Mouse (Mus musculus) lung, embryonic 16.5 days (tissue): Measurements from ENCODE around the gene Itgal. TPM values are rescaled to one million over a fixed set of nuclear protein-coding genes. Genes with fewer than 3 reads are reported as not detected.
"Not testable (repeated sequence)": the region's sequence is repeated elsewhere in the genome, so short reads cannot be mapped to it uniquely, and the experiment has no call there.

Source experiments
- ATAC-seq: fragments of 200-750 bp; cut with Nextera tagmentation; 2 replicates; pipeline ENCODE4 v1.8.0; 2017; ENCODE audit warnings: low read depth, mild to moderate bottlenecking, moderate library complexity
- H3K27ac ChIP-seq: fragments of 300-500 bp; sonication (generic); 2 replicates; pipeline ENCODE4 v1.5.1; 2014; ENCODE audit warnings: mild to moderate bottlenecking, control low read depth, low read length
- H3K27me3 ChIP-seq: fragments of 300-500 bp; sonication (generic); 2 replicates; pipeline ENCODE4 v1.6.1; 2014; ENCODE audit warnings: low read depth, low read length, mixed read lengths; ENCODE audit not compliant: control insufficient read depth, insufficient read depth
- H3K36me3 ChIP-seq: fragments of 300-500 bp; sonication (generic); 2 replicates; pipeline ENCODE4 v1.6.1; 2014; ENCODE audit warnings: low read length; ENCODE audit not compliant: control insufficient read depth, insufficient read depth
- H3K4me1 ChIP-seq: fragments of 300-500 bp; sonication (generic); replicated peaks from 2 replicates; pipeline ENCODE4 v1.6.1; 2014; ENCODE audit warnings: low read length, mixed read lengths; ENCODE audit not compliant: control insufficient read depth, insufficient read depth
- H3K4me2 ChIP-seq: fragments of 300-500 bp; sonication (generic); 2 replicates; pipeline ENCODE4 v1.6.1; 2014; ENCODE audit warnings: low read depth, low read length, control low read depth
- H3K4me3 ChIP-seq: fragments of 300-500 bp; sonication (generic); 2 replicates; pipeline ENCODE4 v1.5.1; 2014; ENCODE audit warnings: mild to moderate bottlenecking, low read length, control low read depth
- H3K9ac ChIP-seq: fragments of 300-500 bp; sonication (generic); 2 replicates; pipeline ENCODE4 v1.6.1; 2014; ENCODE audit warnings: low read length, control low read depth
- H3K9me3 ChIP-seq: fragments of 300-500 bp; sonication (generic); 2 replicates; pipeline ENCODE4 v1.6.1; 2016; ENCODE audit warnings: low read length; ENCODE audit not compliant: control insufficient read depth
- WGBS: fragments of 180-500 bp; shearing (Covaris S2); extraction: QIAGEN DNeasy Blood & Tissue Kit; methylation state at CpG from one replicate; pipeline ENCODE4 v1.1.7; 2014; 5-methylcytosine and 5-hydroxymethylcytosine counted together
- polyA plus RNA-seq: library from polyadenylated mRNA; unstranded; fragments of >200 nt; fragmentation: Nextera tagmentation; extraction: Ambion mirVana; gene quantifications from 2 replicates; pipeline ENCODE4 v1.2.1, GENCODE M21; 2015

The Itgal gene
- polyA plus RNA-seq, 1 experiment from 2014 or later = 2.1 TPM

DNA sequence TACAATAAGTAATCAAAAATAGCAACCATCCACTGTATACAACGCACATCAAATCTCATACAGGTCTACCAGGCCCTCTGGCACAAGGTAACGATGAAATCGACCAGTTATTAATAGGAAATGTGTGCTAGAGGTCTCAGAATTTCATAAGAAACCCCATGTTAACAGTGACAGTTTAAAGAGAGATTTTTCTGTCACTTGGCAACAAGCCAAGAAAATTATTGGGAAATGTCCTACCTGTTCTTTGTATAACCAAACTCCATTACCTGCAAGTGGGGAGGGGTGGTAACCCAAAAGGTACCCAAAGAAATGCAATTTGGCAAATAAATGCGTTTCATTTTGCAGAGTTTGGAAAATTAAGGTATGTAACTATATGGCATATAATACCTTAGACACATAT, 62.4 kb downstream of the Itgal start:
- no peaks in the 10 kb centered on the region; the same call in 1 of the 2 replicates for H3K27me3 ChIP-seq
- no peak overlapping the region for H3K9ac ChIP-seq
- no peak for ATAC-seq
- no peaks in the 10 kb centered on the region for H3K36me3 ChIP-seq
- 57% methylated on average over 4 of the region's 4 CpGs for WGBS
- H3K27ac ChIP-seq = no peak overlapping the region
- H3K4me3 ChIP-seq = no peak overlapping the region
- no peak overlapping the region for H3K4me2 ChIP-seq
- peaks cover 1% of the 10 kb centered on the region for H3K9me3 ChIP-seq
- peaks cover 3% of the 10 kb centered on the region; the same call in 1 of the 2 replicates for H3K4me1 ChIP-seq

- no peak overlapping the region for H3K27ac ChIP-seq
- H3K4me2 ChIP-seq = no peak overlapping the region
- ATAC-seq = no peak
- 46% methylated on average over 4 of the region's 4 CpGs for WGBS
- no peaks in the 10 kb centered on the region for H3K9me3 ChIP-seq
- peaks cover 4% of the 10 kb centered on the region; the same call in 1 of the 2 replicates for H3K4me1 ChIP-seq
- no peak overlapping the region for H3K4me3 ChIP-seq
- no peaks in the 10 kb centered on the region for H3K36me3 ChIP-seq
- no peak overlapping the region for H3K9ac ChIP-seq
- H3K27me3 ChIP-seq = peaks cover 3% of the 10 kb centered on the region; the same call in 1 of the 2 replicates
Measured at GRCm38 (mm10) chr7:127360265-127360664, 64.2 kb downstream of the Itgal start.

DNA sequence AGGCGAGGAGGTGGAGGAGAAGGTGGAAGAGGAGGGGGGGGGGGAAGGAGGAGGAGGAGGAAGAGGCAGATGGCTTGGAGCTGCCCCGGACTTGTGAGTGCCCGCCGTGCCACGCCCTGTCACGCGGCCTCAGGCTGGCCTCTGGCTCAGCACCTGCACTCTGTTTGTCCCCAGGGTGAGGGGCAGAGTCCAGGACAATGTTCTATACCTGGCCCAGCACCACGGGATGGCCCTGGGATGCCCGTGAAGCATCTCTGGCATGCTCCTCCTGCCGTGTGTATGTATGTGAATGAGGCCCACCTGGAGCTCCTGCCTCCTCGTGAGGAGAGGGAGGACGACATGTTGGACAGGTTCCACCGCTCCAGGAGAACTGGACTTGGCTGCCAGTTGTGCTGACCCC, 65.4 kb downstream of the Itgal start:
- Histone ChIP-seq H3K27me3 (peaks cover 3% of the 10 kb centered on the region; the same call in 1 of the 2 replicates), H3K4me2 (no peak overlapping the region), H3K4me1 (peaks cover 4% of the 10 kb centered on the region; the same call in 1 of the 2 replicates), H3K9me3 (no peaks in the 10 kb centered on the region), H3K36me3 (no peaks in the 10 kb centered on the region), H3K4me3 (no peak overlapping the region), H3K9ac (no peak overlapping the region), H3K27ac (no peak overlapping the region)
- ATAC-seq = peak; percentile 26
- WGBS = 30% methylated on average over 13 of the region's 13 CpGs

DNA sequence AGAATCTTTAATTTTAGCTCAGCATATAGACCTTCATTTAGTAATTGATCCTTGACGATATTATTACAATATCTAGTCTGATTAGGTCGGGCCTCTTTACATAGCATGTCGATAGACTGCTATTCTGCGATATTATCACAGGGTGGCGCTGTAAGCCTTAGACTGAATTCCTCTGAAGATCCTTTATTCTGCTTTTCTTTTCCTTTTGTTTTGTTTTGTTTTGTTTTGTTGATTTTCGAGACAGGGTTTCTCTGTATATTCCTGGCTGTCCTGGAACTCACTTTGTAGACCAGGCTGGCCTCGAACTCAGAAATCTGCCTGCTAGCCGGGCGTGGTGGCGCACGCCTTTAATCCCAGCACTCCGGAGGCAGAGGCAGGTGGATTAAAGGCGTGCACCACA, 66.4 kb downstream of the Itgal start:
- H3K9me3 ChIP-seq, H3K27me3 ChIP-seq, H3K27ac ChIP-seq, H3K36me3 ChIP-seq, H3K4me1 ChIP-seq, ATAC-seq, H3K9ac ChIP-seq: not testable (repeated sequence)
- 21% methylated on average over 13 of the region's 13 CpGs for WGBS
- peak overlapping the region; percentile 5; the same call in 1 of the 2 replicates for H3K4me3 ChIP-seq
- H3K4me2 ChIP-seq = peak overlapping the region; percentile 20

GRCm38 (mm10) chr7:127363475-127363921, 67.4 kb downstream of the Itgal start:
- Histone ChIP-seq H3K9ac (peak overlapping the region; percentile 73), H3K36me3 (no peaks in the 10 kb centered on the region), H3K4me3 (peak overlapping the region; percentile 51), H3K4me1 (peaks cover 4% of the 10 kb centered on the region; the same call in 1 of the 2 replicates), H3K27ac (no peak overlapping the region), H3K9me3 (no peaks in the 10 kb centered on the region), H3K27me3 (peaks cover 3% of the 10 kb centered on the region; the same call in 1 of the 2 replicates), H3K4me2 (peak overlapping the region; percentile 83)
- ATAC-seq = peak; percentile 43; the same call in 1 of the 2 replicates
- 4% methylated on average over 24 of the region's 24 CpGs for WGBS

DNA sequence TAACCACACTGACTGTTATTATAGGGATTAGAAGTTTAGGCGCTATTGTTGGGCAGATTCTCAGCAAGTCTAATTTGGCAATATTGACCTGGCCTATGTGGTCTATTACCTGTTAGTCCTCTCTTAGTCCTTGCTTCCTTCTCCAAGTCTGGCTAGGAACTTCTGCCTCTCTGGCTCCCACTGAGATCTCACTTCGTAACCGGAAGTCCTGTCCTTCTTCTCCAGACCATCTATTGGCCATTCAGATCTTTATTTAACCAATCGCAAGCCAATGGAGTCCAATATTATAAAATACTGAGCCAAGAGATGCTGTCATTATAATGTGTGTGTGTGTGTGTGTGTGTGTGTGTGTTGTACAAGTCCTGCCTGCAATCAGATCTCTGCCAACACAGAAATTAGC, 68.1 kb downstream of the Itgal start:
- Histone ChIP-seq H3K4me1 (peaks cover 4% of the 10 kb centered on the region; the same call in 1 of the 2 replicates), H3K9ac (peak overlapping the region; percentile 73; the same call in 1 of the 2 replicates), H3K27me3 (peaks cover 3% of the 10 kb centered on the region; the same call in 1 of the 2 replicates), H3K4me2 (peak overlapping the region; percentile 83), H3K27ac (no peak overlapping the region), H3K9me3 (no peaks in the 10 kb centered on the region), H3K4me3 (peak overlapping the region; percentile 51), H3K36me3 (no peaks in the 10 kb centered on the region)
- 50% methylated on average over 4 of the region's 4 CpGs for WGBS
- 0 out of 2 replicates have a peak, but pooled peaks have one; percentile 45 for ATAC-seq

DNA sequence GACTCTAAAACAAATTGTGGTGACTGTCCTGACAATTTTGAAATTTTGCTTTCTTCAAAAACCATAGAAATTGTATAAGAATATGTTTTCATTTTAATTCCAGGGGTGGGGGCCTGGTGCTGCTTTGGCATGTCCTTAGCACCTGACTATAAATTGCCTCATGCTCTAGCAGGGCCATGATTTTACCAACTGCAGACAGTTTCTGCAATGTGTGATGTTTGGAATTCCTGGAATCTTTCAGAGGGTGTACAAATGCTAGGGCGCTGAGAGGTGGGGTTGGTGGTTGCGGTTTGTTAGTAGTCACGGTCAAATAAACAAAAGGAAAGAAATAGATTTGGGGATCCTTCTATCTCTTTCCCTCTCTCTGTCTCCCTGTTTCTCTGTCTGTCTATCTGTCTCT, 70.2 kb downstream of the Itgal start:
- H3K4me2 ChIP-seq = no peak overlapping the region
- no peak overlapping the region for H3K27ac ChIP-seq
- H3K4me1 ChIP-seq = peaks cover 4% of the 10 kb centered on the region; the same call in 1 of the 2 replicates
- 69% methylated on average over 3 of the region's 3 CpGs for WGBS
- H3K9ac ChIP-seq = no peak overlapping the region
- H3K27me3 ChIP-seq = peaks cover 3% of the 10 kb centered on the region; the same call in 1 of the 2 replicates
- no peak overlapping the region for H3K4me3 ChIP-seq
- H3K36me3 ChIP-seq = no peaks in the 10 kb centered on the region
- ATAC-seq = no peak
- H3K9me3 ChIP-seq = no peaks in the 10 kb centered on the region

- no peak overlapping the region for H3K27ac ChIP-seq
- H3K4me3 ChIP-seq = no peak overlapping the region
- peaks cover 5% of the 10 kb centered on the region for H3K36me3 ChIP-seq
- no peaks in the 10 kb centered on the region for H3K4me1 ChIP-seq
- 62% methylated on average over 2 of the region's 2 CpGs for whole genome bisulfite sequencing
- ATAC-seq = no peak
- no peaks in the 10 kb centered on the region for H3K27me3 ChIP-seq
- no peak overlapping the region for H3K9ac ChIP-seq
- no peak overlapping the region for H3K4me2 ChIP-seq
- no peaks in the 10 kb centered on the region for H3K9me3 ChIP-seq
Measured at GRCm38 (mm10) chr7:127371213-127371612, 75.2 kb downstream of the Itgal start.

GRCm38 (mm10) chr7:127371870-127372269, 75.8 kb downstream of the Itgal start:
- ATAC-seq, H3K4me3 ChIP-seq, H3K4me2 ChIP-seq, H3K4me1 ChIP-seq, H3K9me3 ChIP-seq, H3K36me3 ChIP-seq, H3K9ac ChIP-seq, H3K27ac ChIP-seq, H3K27me3 ChIP-seq: not testable (repeated sequence)
- 74% methylated on average over 3 of the region's 3 CpGs for WGBS
